Mouse (Mus musculus) right cerebral cortex, postnatal 14 days (tissue): ENCODE measurements around the gene Slc46a1.

Source experiments
- DNase-seq: peaks from one replicate; pipeline ENCODE4 v3.0.0; 2022

Gene Slc46a1

DNA sequence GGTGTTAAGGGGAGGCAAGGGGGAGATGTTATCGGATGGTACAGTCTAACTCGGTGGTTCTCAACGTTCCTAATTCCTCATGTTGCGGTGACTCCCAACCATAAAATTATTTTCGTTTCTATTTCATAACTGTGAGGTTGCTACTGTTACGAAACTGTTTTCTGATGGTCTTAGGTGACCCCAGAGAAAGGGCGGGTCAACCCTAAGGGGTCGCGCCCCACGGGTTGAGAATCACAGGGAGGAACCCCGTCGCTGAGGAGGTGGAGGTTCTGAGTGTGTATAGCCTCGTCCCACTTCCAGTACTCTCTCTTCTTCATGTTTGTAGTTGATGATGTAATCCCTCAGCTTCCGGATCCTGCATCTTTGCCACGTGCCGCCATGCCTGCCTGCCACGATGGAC is 6.8 kb upstream of the Slc46a1 start:
- DNase-seq, result no peak

DNA sequence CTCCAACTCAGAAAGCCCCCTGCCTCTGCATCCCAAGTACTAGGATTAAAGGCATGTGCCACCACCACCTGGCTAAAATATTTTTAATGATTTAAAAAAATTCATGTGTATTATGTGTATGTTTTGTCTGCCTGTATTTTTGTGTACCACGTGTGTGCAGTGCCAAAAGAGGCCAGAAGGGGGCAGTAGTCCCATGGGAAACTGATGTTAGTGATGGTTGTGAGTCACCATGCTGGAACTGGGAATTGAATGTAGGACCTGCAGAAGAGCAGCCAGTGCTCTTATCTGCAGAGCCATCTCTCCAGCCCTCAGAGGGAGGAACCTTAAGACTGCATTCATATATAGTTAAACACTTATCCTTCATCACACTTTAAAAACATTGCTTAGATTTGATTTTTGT is 3.6 kb upstream of the Slc46a1 start:
- DNase-seq, result no peak

DNA sequence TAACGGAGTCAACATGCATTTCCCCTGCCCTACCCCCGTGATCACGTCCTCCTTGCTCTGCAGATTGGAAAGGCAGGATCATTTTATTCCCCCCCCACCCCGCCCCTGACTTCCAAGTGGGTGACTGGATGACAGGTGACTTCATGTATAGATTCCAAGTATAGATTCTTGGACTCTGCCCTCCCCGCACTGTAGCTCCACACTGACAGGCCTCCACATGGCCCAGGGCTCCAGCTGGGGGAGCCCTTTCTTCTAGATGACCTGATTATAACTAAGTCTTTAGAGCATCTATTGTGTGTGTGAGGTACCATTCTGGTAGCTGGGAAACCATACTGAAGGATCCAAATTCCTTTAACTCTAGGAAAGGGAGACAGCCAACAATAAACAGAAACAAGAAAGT is 2.8 kb upstream of the Slc46a1 start:
- no peak for DNase-seq

DNA sequence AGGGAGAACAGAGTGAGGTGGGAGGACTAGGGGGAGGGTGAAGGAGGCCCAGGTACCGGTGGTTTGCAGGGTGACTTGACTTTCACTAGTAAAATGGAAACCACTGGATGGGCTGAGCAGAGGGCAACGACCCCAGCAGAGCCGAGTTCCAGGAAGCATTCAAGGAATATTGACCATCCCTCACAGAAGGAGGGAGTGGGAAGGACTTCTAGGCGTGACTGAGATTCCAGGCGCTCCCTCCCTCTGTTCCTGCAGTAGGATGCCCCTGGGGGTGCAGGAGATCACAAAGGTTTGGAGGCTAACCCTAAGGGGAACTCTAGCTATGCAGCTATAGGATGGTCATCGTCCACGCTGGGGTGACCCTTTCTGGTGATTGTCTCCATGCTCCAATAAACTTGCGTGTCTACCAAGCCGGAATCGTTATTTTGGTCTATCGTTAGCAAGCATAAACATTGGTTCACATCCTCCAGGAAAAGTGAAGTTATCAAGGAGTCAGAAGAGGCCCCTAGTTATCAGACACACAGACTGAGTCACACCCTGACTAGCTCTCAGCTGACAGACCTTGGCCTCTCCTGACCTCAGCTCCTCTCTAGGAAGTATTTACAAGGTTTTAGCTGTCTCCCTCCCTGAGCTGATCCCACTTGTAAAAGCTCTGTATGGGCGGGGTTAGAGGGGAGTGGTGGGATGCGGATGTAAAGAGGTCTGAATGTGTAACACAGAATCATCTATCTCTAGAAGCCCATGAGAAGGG is 2.0 kb upstream of the Slc46a1 start:
- DNase-seq, result no peak

DNA sequence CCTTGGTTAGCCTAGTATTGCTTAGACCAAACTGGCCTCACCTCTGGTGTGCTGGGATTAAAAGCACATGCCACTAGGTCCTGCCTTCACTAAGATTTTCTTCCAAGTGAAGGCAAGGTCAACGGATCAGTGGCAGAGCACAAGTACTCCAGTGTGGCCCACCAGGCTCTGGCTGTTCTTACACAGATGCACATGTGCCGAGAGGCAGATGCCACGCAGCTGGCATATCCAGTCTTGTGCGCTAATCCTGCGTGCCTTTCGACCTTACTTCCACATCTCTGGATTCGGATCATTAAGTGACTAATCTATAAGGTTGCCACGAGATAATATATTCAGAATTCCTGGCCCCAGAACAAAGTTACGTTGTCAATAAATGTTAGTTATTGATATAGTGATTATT is 381 bp upstream of the Slc46a1 start:
- DNase-seq, result no peak

DNA sequence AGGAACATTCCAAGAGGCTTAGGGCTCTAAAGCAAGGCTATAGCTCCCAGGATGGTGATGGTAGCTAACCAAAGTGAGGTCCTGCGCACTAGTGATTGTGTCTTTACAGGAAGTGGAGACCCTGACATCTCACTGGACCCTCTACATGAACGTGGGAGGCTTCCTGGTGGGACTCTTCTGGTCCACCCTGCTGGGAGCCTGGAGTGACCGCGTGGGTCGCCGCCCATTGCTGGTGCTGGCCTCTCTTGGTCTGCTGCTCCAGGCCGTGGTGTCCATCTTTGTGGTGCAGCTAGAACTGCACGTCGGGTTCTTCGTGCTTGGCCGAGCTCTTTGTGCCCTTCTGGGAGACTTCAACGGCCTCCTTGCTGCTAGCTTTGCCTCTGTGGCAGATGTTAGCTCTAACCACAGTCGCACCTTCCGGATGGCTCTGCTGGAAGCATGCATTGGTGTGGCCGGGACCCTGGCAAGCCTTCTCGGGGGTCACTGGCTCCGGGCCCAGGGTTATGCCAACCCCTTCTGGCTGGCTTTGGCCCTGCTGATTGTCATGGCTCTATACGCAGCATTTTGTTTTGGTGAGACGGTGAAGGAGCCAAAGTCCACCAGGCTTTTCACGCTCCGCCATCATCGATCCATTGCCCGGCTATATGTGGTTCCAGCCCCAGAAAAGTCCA is 880 bp downstream of the Slc46a1 start:
- DNase-seq, result no peak

DNA sequence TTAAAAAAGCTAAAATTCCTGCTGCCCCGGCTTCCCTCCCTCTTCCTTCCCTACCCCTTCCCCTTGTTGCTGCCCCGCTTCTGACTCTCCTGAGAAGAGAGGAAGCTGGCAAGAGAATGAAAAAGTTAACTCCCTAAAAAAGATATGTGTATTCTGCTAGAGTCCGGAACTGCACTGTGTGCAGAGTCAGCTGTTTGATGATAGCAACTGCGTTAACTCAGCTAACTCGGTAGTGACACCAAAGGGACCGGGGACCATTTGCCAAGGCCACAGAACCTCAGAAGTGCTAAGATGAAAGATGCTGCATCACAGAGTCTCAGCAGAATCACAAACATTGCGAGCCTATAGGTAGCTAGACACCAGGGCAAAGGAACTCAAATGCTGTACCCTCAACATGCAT is 2.0 kb downstream of the Slc46a1 start:
- DNase-seq, result no peak

DNA sequence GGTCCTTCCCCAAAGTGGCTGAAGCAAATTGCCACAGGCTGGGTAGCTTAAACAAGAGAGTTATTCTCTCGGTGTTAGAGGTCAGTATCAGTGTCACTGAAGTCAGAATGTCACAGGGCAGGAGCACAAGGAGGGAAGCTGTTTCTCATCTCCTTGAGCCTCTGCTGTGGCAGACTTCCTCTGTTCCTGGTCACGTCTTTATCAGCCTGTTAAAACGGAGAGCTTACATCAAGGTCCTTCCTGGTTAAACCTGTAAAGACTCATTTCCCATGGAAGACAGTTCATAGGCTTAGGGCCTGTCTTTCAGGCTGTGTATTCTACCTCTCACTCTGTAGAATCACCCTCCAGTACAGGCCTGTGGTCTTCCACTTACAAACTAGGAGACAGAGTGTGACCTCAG is 2.4 kb downstream of the Slc46a1 start:
- no peak for DNase-seq

DNA sequence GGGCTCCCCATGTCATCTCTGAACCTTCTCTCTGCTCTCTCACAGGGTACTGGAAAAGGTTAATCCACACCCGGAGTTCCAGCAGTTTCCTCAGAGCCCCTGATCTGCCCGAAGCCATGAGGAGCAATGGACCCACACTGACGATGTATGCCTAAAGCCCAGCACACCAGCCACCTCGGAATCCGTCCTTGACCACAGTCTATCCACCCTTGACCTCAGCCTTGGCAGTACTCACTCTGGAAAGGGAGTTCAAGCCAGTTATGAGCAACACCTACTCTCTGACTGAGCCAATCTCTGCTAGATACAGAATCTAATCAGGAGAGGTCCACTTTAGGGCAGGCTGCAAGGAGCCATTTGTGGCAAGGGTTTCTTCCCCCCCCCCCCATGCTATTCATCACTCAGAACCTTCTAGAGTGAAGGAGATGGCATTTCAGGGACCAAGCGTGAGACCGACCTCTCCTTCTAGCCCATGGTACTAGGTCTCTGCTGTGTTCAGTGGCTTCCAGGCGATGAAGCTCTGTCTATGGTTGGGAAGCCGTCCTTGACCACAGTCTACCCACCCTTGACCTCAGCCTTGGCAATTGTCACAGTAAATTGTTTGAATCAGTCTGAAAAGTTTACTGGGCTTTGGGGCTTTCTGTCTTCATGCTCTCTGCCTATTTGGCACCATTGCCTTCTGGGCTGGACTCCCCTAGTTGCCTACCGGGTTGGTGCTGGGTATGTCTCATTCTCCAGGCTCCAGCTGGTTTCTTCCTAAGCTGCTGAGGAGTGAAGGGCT is 6.0 kb downstream of the Slc46a1 start:
- DNase-seq, result no peak

DNA sequence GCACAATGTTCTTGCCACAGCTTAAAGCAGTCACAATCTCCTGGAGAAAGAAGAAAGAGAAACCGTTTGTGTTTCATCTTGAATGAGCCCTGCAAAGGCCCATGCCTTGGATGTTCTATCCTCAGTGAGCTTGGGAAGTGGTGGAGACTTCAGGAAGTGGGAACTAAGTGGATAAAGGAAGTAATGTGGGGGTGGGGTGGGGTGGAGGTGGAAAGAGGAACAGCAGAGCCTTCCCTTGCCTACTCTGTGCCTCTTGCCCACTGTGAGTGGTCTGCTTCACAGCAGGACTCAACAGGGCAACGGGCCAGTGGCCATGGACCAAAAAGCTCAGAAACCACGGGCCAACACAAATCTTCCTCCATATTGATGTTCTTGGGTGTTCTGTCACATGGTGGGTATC is 9.8 kb downstream of the Slc46a1 start:
- no peak for DNase-seq

DNA sequence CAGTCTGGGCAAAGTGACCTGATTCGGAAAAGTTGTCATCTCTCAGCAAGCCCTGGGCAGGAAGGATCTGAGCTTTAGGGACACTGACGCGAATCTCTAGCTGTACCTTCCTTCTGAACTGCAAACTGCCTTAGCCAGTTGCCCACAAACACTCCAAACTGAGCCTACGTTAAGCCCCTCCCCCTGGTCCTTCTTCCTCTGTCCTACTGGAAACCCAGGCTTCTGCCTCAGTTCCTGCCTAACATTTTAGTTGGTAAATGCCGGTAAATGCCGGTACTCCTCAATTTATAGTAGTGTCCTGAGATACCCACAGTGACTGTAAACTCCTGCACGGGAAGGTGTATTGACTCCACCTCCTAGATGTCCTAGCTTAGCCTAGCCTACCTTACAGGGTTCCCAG is 18.1 kb downstream of the Slc46a1 start:
- DNase-seq, result no peak

DNA sequence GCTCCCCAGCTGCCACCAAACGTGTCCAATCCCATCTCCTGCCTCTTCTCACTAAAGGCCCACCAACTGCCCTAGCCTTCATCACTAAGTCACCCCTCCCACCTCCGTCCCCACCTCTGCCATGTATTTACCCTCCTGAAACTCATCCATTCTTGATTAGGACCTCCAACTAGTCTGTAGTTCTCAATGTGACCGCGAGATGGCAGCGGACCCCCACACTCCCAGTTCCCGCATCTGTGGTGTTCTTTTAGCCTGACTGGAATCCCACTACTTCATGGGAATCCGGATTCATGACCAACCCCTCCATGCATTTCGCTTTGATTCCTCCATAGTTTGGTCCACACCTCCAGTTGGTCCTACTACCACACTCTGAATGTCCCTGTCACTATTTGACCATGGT is 22.7 kb downstream of the Slc46a1 start:
- peak; percentile 73 for DNase-seq

DNA sequence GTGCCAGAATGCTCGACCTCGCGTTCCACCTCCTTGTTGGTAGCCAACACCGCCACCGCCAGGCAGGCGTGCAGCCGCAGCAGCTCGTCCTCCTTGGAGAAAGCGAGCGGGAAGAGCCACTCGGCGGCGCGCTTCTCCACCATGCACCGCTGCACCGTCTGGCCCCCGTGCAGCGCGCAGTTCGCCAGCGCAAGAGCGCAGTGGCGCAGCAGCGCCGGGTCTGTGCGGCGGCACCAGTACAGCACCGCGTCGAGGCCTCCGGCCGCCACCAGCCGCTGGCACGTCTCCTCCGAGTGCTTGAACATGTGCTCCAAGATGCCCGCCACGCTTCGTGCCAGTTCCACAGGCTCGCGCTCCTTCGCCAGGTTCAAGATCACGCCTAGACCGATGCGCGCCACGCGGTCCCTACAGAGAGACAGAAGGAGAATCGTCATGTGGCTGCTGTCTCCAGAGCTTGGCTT is 25.3 kb downstream of the Slc46a1 start:
- DNase-seq, result peak; percentile 61

DNA sequence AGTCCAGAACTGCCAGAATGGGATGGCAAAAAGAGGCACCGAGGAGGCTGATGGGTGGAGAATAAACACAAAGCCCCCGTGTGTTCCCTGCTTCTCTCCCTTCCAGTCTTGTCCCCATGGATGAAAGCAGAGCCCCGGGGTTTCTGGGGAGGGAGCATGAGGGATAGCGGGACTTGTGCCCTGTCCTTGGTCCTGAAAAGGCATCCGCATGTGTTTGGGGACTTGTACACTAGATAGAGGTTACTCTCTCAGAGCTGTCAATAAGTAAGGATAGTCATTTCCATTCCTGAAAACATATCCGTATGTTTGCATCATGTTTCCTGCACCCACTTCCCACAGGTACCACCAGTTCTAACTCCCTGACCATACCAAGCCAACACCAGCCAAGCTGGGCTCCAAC is 30.4 kb downstream of the Slc46a1 start:
- no peak for DNase-seq

DNA sequence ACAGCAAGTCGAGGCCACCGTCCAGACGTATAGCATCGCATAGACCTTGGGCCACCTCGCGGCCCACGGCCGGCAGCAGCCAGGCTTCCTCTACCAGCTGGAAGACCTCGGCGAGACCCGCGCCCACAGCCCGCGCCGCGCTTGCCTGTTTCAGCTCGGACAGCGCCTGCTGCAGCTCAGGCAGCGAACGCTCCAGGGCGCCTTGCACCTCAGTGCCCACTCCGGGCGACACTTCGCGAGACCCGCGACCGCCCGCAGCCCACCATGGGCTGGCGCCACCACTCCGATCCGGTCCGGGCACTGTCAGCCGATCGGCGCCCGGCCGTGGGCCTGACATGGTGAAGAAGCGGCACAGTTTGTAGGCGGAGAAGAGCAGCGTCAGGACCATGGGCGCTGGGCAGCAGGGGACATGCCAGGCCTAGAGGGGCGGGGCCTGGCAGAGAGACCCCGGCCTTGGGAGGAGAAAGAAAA is 31.6 kb downstream of the Slc46a1 start:
- DNase-seq, result peak; percentile 52

DNA sequence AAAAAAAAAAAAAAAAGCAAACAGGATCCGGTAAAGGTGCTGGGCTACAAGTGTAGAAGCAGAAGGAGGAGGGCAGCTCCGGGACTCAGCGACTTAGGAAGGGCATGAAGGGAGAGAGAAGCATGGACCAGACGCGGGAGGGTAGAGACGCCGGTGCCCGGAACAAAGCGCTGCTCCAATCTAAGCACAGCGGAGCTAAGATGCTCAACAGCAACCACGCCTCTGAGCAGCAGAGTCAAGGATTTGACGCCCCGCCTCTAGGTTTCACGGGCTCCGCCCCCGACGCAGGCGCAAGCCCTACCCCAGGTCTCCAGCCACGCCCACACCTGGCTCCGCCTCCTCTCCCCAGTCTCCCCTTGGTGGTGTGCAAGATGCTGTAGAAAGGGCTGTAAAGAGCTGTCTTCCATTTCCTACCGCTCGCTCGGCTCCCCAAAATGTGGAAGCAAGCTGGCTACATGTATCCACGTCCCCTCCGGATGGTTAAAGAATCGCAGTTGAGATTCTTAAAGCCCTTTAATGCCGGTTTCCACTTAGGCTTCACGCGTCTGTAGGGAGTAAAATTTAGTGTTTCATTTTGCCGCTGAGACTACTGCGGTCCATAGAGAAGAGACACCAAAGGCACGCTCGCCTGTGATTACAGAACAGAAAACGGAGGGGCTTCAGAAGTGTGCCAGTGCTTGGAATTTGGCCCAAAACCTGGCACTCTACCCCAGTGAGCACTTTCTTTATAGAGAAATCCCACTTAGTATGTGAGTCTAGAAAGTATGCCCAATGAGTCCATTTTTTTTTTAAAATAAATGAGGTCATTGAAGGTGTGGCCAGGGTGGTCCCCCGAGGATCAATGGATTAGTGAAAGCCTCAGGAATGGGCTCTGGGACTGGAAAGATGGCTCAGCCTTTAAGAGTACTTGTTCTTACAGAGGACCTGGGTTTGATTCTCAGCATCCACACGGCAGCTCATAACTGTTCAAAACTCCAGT is 32.3 kb downstream of the Slc46a1 start, which contains the start of gene Sarm1:
Gene Sarm1 (minus strand): TSS at position 211 of the 979 bp plus-strand sequence.
- peak; percentile 93 for DNase-seq

DNA sequence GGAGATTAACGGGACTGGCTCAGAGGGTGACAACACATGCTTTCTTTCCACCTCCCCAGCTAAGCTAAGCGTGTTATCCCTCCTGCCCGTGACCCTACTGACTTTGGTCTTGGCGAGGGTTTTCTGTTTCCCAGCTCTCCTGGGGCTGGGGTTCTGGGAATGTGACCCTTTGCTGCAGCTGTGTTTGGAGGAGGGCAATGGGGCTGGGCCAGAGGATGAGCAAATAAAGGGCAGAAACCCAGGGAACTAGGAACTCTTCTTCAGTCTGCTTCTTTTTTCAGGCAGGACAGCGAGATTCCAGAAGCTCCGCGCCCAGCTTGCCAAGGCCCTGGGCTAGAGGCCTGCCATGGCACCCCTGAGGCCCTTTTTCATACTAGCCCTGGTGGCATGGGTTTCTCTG is 33.5 kb downstream of the Slc46a1 start, which contains the start of gene Vtn:
Gene Vtn (plus strand): TSS at position 88 of the 400 bp plus-strand sequence.
- DNase-seq, result no peak

DNA sequence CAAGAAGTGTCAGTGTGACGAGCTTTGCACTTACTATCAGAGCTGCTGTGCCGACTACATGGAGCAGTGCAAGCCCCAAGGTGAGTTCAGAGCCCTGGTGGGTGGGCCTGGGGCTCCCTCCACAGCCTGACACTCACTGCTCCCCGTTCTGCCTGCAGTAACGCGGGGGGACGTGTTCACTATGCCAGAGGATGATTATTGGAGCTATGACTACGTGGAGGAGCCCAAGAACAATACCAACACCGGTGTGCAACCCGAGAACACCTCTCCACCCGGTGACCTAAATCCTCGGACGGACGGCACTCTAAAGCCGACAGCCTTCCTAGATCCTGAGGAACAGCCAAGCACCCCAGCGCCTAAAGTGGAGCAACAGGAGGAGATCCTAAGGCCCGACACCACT is 34.0 kb downstream of the Slc46a1 start:
- DNase-seq, result no peak

DNA sequence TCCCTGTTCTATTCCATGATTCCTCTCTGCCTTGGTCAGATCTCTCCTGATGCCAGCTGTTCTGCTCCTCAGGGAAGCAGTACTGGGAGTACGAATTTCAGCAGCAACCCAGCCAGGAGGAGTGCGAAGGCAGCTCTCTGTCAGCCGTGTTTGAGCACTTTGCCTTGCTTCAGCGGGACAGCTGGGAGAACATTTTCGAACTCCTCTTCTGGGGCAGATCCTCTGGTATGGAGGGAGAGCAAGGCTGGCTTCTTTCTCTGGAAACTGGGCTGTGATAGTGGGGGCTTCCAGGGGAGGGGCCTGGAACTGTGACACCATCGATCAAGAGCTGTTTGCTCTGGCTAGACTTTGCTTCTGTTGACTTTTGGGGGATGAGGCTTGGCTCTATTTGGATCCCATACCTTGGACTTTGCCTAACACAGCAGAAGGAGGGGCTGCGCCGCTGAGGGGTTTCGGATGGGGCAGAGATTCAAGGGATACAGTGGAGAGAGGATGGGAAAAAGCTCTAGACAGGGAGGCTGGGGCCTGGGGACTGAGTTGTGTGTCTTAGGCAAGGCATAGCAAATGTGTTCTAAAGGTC is 35.2 kb downstream of the Slc46a1 start:
- DNase-seq, result no peak

DNA sequence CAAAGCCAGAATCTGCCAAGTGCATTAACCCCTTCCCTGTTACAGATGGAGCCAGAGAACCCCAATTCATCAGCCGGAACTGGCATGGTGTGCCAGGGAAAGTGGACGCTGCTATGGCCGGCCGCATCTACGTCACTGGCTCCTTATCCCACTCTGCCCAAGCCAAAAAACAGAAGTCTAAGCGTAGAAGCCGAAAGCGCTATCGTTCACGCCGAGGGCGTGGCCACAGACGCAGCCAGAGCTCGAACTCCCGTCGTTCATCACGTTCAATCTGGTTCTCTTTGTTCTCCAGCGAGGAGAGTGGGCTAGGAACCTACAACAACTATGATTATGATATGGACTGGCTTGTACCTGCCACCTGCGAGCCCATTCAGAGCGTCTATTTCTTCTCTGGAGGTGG is 36.0 kb downstream of the Slc46a1 start:
- no peak for DNase-seq

DNA sequence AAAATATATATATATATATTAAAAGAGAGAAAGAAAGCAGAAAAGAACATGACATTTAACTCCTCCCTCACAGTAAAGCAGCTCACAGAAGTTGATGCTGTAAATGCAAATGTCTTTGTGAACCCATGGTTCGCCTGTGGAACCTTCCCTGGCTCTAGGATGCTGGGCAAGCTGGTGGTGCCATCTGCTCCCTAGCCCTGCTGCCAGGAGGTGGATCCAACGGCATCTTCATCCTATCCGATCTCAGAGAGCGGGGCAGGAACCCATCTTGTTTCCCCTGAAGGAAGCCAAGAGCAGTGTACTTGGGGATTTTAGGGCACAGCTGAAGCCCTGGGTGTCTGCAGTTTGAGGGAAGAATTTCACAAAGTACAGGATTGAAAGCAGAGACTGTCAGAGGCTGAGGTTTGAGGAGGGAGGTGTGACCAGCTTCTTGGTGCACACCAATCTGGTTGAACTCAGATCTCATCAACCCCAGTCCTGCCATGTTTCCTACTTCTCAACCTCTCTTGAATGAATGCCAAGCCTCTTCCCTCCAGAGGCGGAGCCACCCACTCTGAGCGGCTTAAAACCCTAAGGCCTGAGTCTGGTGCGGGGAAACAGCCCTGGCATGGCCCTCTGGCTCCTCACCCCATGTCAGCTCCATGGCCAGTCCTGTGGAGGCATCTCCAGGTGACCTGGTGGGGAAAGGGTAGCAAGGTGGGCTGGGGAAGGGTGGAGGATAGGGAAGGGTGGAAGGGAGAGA is 37.6 kb downstream of the Slc46a1 start, which contains the start of gene Sebox:
Gene Sebox (plus strand): TSS at position 539 of the 742 bp plus-strand sequence.
- no peak for DNase-seq
